In genomic region chr4:127675745-127676315, GRCm38 (mm10) we compare ENCODE assay signal across 14 mouse cellular contexts.
DNase-seq lines count a peak whose midpoint lies in the region; ATAC-seq lines count a peak whose summit lies in the region.
"Had no signal": no experiment of that assay in that cellular context is flagged by ENCODE, and none has a peak within 500 bp of the region (broad histone marks: within the 10 kb centered on the region; RNA-seq: fewer than 3 reads in every experiment).

No protein-coding gene starts in this region.

- DNase-seq in brain, embryonic 18.5 days (ENCODE audit: low read depth, low spot score), result peak; percentile 12
- DNase-seq in neural tube, embryonic 11.5 days (ENCODE audit: low spot score), result peak; percentile 57
- no peak for DNase-seq in adipocyte (ENCODE audit: low spot score)
- DNase-seq in heart, adult 18-20 months, result no peak
- no peak for DNase-seq in right cerebral cortex, adult 2 months (ENCODE audit: low spot score in 2 of 2)
- DNase-seq: B cell, adult 2 months; thymus, adult 18-20 months had no signal

- H3K27me3 ChIP-seq in forebrain, embryonic 12.5 days, result no peaks in the 10 kb centered on the region
- no peaks in the 10 kb centered on the region for H3K27me3 ChIP-seq in forebrain, embryonic 15.5 days
- no peaks in the 10 kb centered on the region for H3K27me3 ChIP-seq in hindbrain, embryonic 12.5 days
- no peaks in the 10 kb centered on the region for H3K27me3 ChIP-seq in neural tube, embryonic 11.5 days (ENCODE audit: control insufficient read depth, insufficient read depth, low read length)
- H3K27me3 ChIP-seq: heart, embryonic 13.5 days had no signal

- H3K4me2 ChIP-seq in forebrain, embryonic 12.5 days, result no peak overlapping the region
- H3K4me2 ChIP-seq in forebrain, embryonic 15.5 days (replicated peaks), result no peak overlapping the region
- H3K4me2 ChIP-seq in hindbrain, embryonic 12.5 days (replicated peaks), result peak overlapping the region; percentile 21; the same call in 1 of the 2 replicates
- no peak overlapping the region for H3K4me2 ChIP-seq in neural tube, embryonic 11.5 days (ENCODE audit: low read depth)
- H3K4me2 ChIP-seq: heart, embryonic 13.5 days had no signal

- no peaks in the 10 kb centered on the region for H3K4me1 ChIP-seq in forebrain, embryonic 12.5 days
- H3K4me1 ChIP-seq in forebrain, embryonic 15.5 days, result no peaks in the 10 kb centered on the region
- H3K4me1 ChIP-seq in hindbrain, embryonic 12.5 days, result peaks cover 17% of the 10 kb centered on the region
- peaks cover 6% of the 10 kb centered on the region for H3K4me1 ChIP-seq in neural tube, embryonic 11.5 days (ENCODE audit: control insufficient read depth, insufficient read depth, low read length)
- H3K4me1 ChIP-seq: heart, embryonic 13.5 days had no signal

- H3K27ac ChIP-seq in forebrain, embryonic 12.5 days, result 0 out of 2 replicates have a peak overlapping the region, but pooled peaks have one; percentile 8
- no peak overlapping the region for H3K27ac ChIP-seq in forebrain, embryonic 15.5 days (replicated peaks)
- H3K27ac ChIP-seq in hindbrain, embryonic 12.5 days, result peak overlapping the region; percentile 53
- H3K27ac ChIP-seq in neural tube, embryonic 11.5 days (ENCODE audit: low read depth, low read length), result peak overlapping the region; percentile 42; the same call in 1 of the 2 replicates
- H3K27ac ChIP-seq: forebrain, embryonic 10.5 days; heart, embryonic 13.5 days; liver, embryonic 14.5 days had no signal

- no peak for ATAC-seq in forebrain, embryonic 12.5 days (ENCODE audit: low FRiP score)
- ATAC-seq in forebrain, embryonic 15.5 days (replicated peaks), result no peak
- ATAC-seq in hindbrain, embryonic 12.5 days (ENCODE audit: low FRiP score), result peak; percentile 48; the same call in 1 of the 2 replicates
- ATAC-seq in neural tube, embryonic 11.5 days (ENCODE audit: insufficient read depth, low FRiP score, low TSS enrichment), result no peak

- H3K4me3 ChIP-seq in forebrain, embryonic 12.5 days (replicated peaks), result no peak overlapping the region
- H3K4me3 ChIP-seq in forebrain, embryonic 15.5 days, result no peak overlapping the region
- no peak overlapping the region for H3K4me3 ChIP-seq in hindbrain, embryonic 12.5 days
- no peak overlapping the region for H3K4me3 ChIP-seq in neural tube, embryonic 11.5 days (ENCODE audit: low read depth, low read length)
- H3K4me3 ChIP-seq: forebrain, embryonic 10.5 days; heart, embryonic 13.5 days had no signal

- H3K36me3 ChIP-seq in forebrain, embryonic 12.5 days (replicated peaks), result no peaks in the 10 kb centered on the region
- H3K36me3 ChIP-seq in forebrain, embryonic 15.5 days, result no peaks in the 10 kb centered on the region
- H3K36me3 ChIP-seq in hindbrain, embryonic 12.5 days, result no peaks in the 10 kb centered on the region
- H3K36me3 ChIP-seq in neural tube, embryonic 11.5 days (ENCODE audit: control insufficient read depth, insufficient read depth, low read length), result no peaks in the 10 kb centered on the region
- H3K36me3 ChIP-seq: forebrain, embryonic 10.5 days; G1E; heart, embryonic 13.5 days had no signal

- WGBS in forebrain, embryonic 12.5 days, result 72% methylated on average over 16 of the region's 16 CpGs
- WGBS in forebrain, embryonic 15.5 days, result 79% methylated on average over 16 of the region's 16 CpGs
- 31% methylated on average over 16 of the region's 16 CpGs for WGBS in hindbrain, embryonic 12.5 days
- WGBS in neural tube, embryonic 11.5 days, result 20% methylated on average over 16 of the region's 16 CpGs

- H3K9me3 ChIP-seq in forebrain, embryonic 12.5 days, result no peaks in the 10 kb centered on the region
- H3K9me3 ChIP-seq in forebrain, embryonic 15.5 days, result no peaks in the 10 kb centered on the region
- no peaks in the 10 kb centered on the region for H3K9me3 ChIP-seq in hindbrain, embryonic 12.5 days (replicated peaks)
- no peaks in the 10 kb centered on the region for H3K9me3 ChIP-seq in neural tube, embryonic 11.5 days (ENCODE audit: control insufficient read depth, low read length)
- H3K9me3 ChIP-seq: forebrain, embryonic 10.5 days; heart, embryonic 13.5 days had no signal

- H3K9ac ChIP-seq in forebrain, embryonic 12.5 days, result no peak overlapping the region
- H3K9ac ChIP-seq in forebrain, embryonic 15.5 days (replicated peaks), result no peak overlapping the region
- no peak overlapping the region for H3K9ac ChIP-seq in hindbrain, embryonic 12.5 days
- H3K9ac ChIP-seq in neural tube, embryonic 11.5 days (ENCODE audit: low read length), result no peak overlapping the region
- H3K9ac ChIP-seq: heart, embryonic 13.5 days; liver, embryonic 14.5 days had no signal

Comparison
In these comparisons a context has a peak if more than half of its experiments do, and no peak if none do; other contexts are left out.
1. DNase-seq: peak in brain, embryonic 18.5 days (single experiment) and neural tube, embryonic 11.5 days (single experiment); none in adipocyte (single experiment), heart, adult 18-20 months (0 of 2) and right cerebral cortex, adult 2 months (0 of 2).